Mouse (Mus musculus) heart, postnatal 0 days (tissue): ENCODE results near the gene Rbms3.

ENCODE experiments used
- CTCF ChIP-seq: IDR thresholded peaks from 2 replicates; pipeline ENCODE4 v1.5.1; 2016; ENCODE audit warnings: antibody characterized with exemption, control low read depth, low read depth
- EP300 ChIP-seq: IDR thresholded peaks from 2 replicates; pipeline ENCODE4 v1.6.1; 2016; ENCODE audit warnings: antibody characterized with exemption, low read depth

- TF ChIP-seq CTCF (no peak), EP300 (no peak)
Observed at GRCm38 (mm10) chr9:117163143-117163542, 466.6 kb downstream of the Rbms3 start.
